Mouse (Mus musculus): ENCODE results near the gene Dusp13. TPM values are rescaled to one million over a fixed set of nuclear protein-coding genes. Genes with fewer than 3 reads are reported as not detected.

The Dusp13 gene
- 0.21 and 1.0 TPM in 2 replicates for polyA plus RNA-seq (2012; rRNA removed)

GRCm38 (mm10) chr14:21750881-21751542 lies at the start of gene Dusp13:
TSS of gene Dusp13 (minus strand) at chr14:21751181.

GRCm38 (mm10) chr14:21750008-21750880 lies 737 bp downstream of the Dusp13 start, which contains the start of gene Samd8:
TSS of gene Samd8 (plus strand) at chr14:21750531.

GRCm38 (mm10) chr14:21714486-21714885 lies 36.5 kb downstream of the Dusp13 start, which contains the start of gene Dupd1:
TSS of gene Dupd1 (minus strand) at chr14:21714576.

Other genes starting within 250 kb of the Dusp13 start
- gene Dupd1, start 36.6 kb downstream of the Dusp13 start, polyA plus RNA-seq (2012; rRNA removed), result 0.09 and 1.0 TPM in 2 replicates
- 33.4 and 34.6 TPM in 2 replicates for gene Samd8, start 650 bp downstream of the Dusp13 start, polyA plus RNA-seq (2012; rRNA removed)
- gene Vdac2, start 74.1 kb upstream of the Dusp13 start, polyA plus RNA-seq (2012; rRNA removed), result 176 and 187 TPM in 2 replicates
- gene Comtd1, start 97.8 kb upstream of the Dusp13 start, polyA plus RNA-seq (2012; rRNA removed), result 41.6 and 41.9 TPM in 2 replicates
- gene Zfp503, start 238.4 kb upstream of the Dusp13 start, polyA plus RNA-seq (2012; rRNA removed), result 6.6 and 9.3 TPM in 2 replicates

All from central nervous system, embryonic 18 days (tissue).